Mouse (Mus musculus): ENCODE results near the gene Sgpp2. TPM values are rescaled to one million over a fixed set of nuclear protein-coding genes. Genes with fewer than 3 reads are reported as not detected.

Sgpp2 gene
- polyA plus RNA-seq, 1 experiment from 2014 or later: 0.37 TPM

Other genes with a start within 250 kb of the Sgpp2 start
- gene Pax3, start 113.2 kb upstream of the Sgpp2 start, polyA plus RNA-seq (2015; fragmentation: Nextera tagmentation; extraction: Ambion mirVana): 0.53 and 0.65 TPM in 2 replicates
- gene Farsb, start 178.6 kb downstream of the Sgpp2 start, polyA plus RNA-seq (2015; fragmentation: Nextera tagmentation; extraction: Ambion mirVana): 142 and 145 TPM in 2 replicates
- 0.21 and 0.49 TPM in 2 replicates for gene Mogat1, start 200.6 kb downstream of the Sgpp2 start, polyA plus RNA-seq (2015; fragmentation: Nextera tagmentation; extraction: Ambion mirVana)
- 0.12 and 0.57 TPM in 2 replicates for gene BC035947, start 201.8 kb downstream of the Sgpp2 start, polyA plus RNA-seq (2015; fragmentation: Nextera tagmentation; extraction: Ambion mirVana)